Mouse (Mus musculus) CH12.LX (cell line): ENCODE results near the gene Col7a1. TPM values are rescaled to one million over a fixed set of nuclear protein-coding genes. Genes with fewer than 3 reads are reported as not detected.
A peak's percentile ranks its signal among the peaks of the same experiment; 100 is the strongest.

ENCODE experiments used
- DNase-seq: peaks from one replicate; pipeline ENCODE4 v3.0.0-alpha.2; 2013; ENCODE audit errors: extremely low read depth
- H3K27ac ChIP-seq: 2 replicates; pipeline ENCODE4 v1.5.1; 2012; ENCODE audit warnings: low read depth, mild to moderate bottlenecking, control low read depth, moderate library complexity; ENCODE audit not compliant: insufficient read depth
- H3K27me3 ChIP-seq: replicated peaks from 2 replicates; pipeline ENCODE3; 2012; ENCODE audit warnings: inconsistent platforms
- H3K36me3 ChIP-seq, 2 experiments: replicated peaks in 1 of 2; 2 replicates each; pipeline versions ENCODE3 to v1.6.1; 2012; ENCODE audit warnings: inconsistent platforms in 1 of 2, low read length in 1 of 2, mild to moderate bottlenecking in 1 of 2, mixed read lengths in 1 of 2, moderate library complexity in 1 of 2; ENCODE audit not compliant: control insufficient read depth in 1 of 2, insufficient read depth in 1 of 2
- H3K4me1 ChIP-seq, 2 experiments: 2 replicates each; pipeline ENCODE4 v1.6.1; 2012; ENCODE audit warnings: inconsistent platforms in 1 of 2, moderate library complexity in 1 of 2; ENCODE audit not compliant: insufficient read depth in 2 of 2, control insufficient read depth in 1 of 2
- H3K4me2 ChIP-seq: 2 replicates; pipeline ENCODE4 v1.6.1; 2012; ENCODE audit warnings: low read depth, mild to moderate bottlenecking, control low read depth; ENCODE audit not compliant: poor library complexity, insufficient read depth, severe bottlenecking
- H3K4me3 ChIP-seq, 3 experiments: fragments of 150-350 bp in 1 of 3; sonication (generic) in 1 of 3; replicated peaks in 1 of 3; 2 replicates each; pipeline versions ENCODE3 to v1.5.1; 2011 to 2012; ENCODE audit warnings: low read depth in 2 of 3, low read length in 2 of 3, mild to moderate bottlenecking in 2 of 3, moderate library complexity in 2 of 3, control low read depth in 1 of 3, improper control_type of control experiment in 1 of 3, inconsistent platforms in 1 of 3, mixed read lengths in 1 of 3; ENCODE audit not compliant: poor library complexity in 1 of 3
- H3K79me2 ChIP-seq: replicated peaks from 2 replicates; pipeline ENCODE4 v1.6.1; 2012; ENCODE audit warnings: mild to moderate bottlenecking, moderate library complexity; ENCODE audit not compliant: control insufficient read depth, poor library complexity, insufficient read depth, severe bottlenecking; ENCODE audit errors: extremely low read depth
- H3K9ac ChIP-seq: 2 replicates; pipeline ENCODE4 v1.6.1; 2012; ENCODE audit warnings: low read depth, mild to moderate bottlenecking, control low read depth, moderate library complexity; ENCODE audit not compliant: insufficient read depth
- H3K9me3 ChIP-seq: replicated peaks from 2 replicates; pipeline ENCODE3; 2012; ENCODE audit warnings: low read length, inconsistent platforms, mixed read lengths
- BHLHE40 ChIP-seq: IDR thresholded peaks from 2 replicates; pipeline ENCODE4 v1.6.1; 2011; ENCODE audit warnings: mild to moderate bottlenecking, low read depth, low read length, improper control_type of control experiment
- CHD2 ChIP-seq: IDR thresholded peaks from 2 replicates; pipeline ENCODE4 v1.6.1; 2011; ENCODE audit warnings: low read length, improper control_type of control experiment
- CTCF ChIP-seq, 2 experiments: IDR thresholded peaks in 1 of 2; conservative IDR thresholded peaks in 1 of 2; 2 replicates each; pipeline ENCODE4 v1.5.1; 2011 to 2012; ENCODE audit warnings: low read depth in 2 of 2, low read length in 2 of 2, improper control_type of control experiment in 1 of 2, inconsistent platforms in 1 of 2, mild to moderate bottlenecking in 1 of 2, moderate library complexity in 1 of 2
- EP300 ChIP-seq: IDR thresholded peaks from 2 replicates; pipeline ENCODE4 v1.6.1; 2011; ENCODE audit warnings: low read length, improper control_type of control experiment
- ETS1 ChIP-seq: conservative IDR thresholded peaks from 2 replicates; pipeline ENCODE4 v1.6.1; 2012; ENCODE audit warnings: low read depth, mild to moderate bottlenecking, inconsistent platforms, low read length, improper control_type of control experiment, moderate library complexity
- HCFC1 ChIP-seq: IDR thresholded peaks from 2 replicates; pipeline ENCODE4 v1.6.1; 2012; ENCODE audit warnings: low read depth, mild to moderate bottlenecking, inconsistent platforms, low read length, improper control_type of control experiment
- IRF4 ChIP-seq: IDR thresholded peaks from 2 replicates; pipeline ENCODE4 v1.6.1; 2014; ENCODE audit warnings: low read depth, mild to moderate bottlenecking, inconsistent platforms, low read length, improper control_type of control experiment
- JUN ChIP-seq: IDR thresholded peaks from 2 replicates; pipeline ENCODE4 v1.6.1; 2011; ENCODE audit warnings: low read depth, mild to moderate bottlenecking, low read length, improper control_type of control experiment, moderate library complexity; ENCODE audit not compliant: insufficient read depth
- JUND ChIP-seq: conservative IDR thresholded peaks from 2 replicates; pipeline ENCODE4 v1.6.1; 2011; ENCODE audit warnings: low read depth, low read length, improper control_type of control experiment
- KAT2A ChIP-seq: IDR thresholded peaks from 2 replicates; pipeline ENCODE4 v1.6.1; 2012; ENCODE audit warnings: low read length, improper control_type of control experiment, inconsistent platforms; ENCODE audit not compliant: insufficient replicate concordance
- MAFK ChIP-seq: IDR thresholded peaks from 2 replicates; pipeline ENCODE4 v1.6.1; 2011; ENCODE audit warnings: low read length, improper control_type of control experiment; ENCODE audit not compliant: insufficient replicate concordance
- MAX ChIP-seq: IDR thresholded peaks from 2 replicates; pipeline ENCODE4 v1.6.1; 2011; ENCODE audit warnings: low read length, improper control_type of control experiment
- MXI1 ChIP-seq: IDR thresholded peaks from 2 replicates; pipeline ENCODE4 v1.6.1; 2011; ENCODE audit warnings: mild to moderate bottlenecking, low read depth, low read length, improper control_type of control experiment
- NELFE ChIP-seq: IDR thresholded peaks from 2 replicates; pipeline ENCODE4 v1.6.1; 2011; ENCODE audit warnings: low read depth, low read length, improper control_type of control experiment
- PAX5 ChIP-seq: IDR thresholded peaks from 2 replicates; pipeline ENCODE4 v1.6.1; 2012; ENCODE audit warnings: low read length, inconsistent platforms, mixed read lengths
- POLR2A ChIP-seq: IDR thresholded peaks from 2 replicates; pipeline ENCODE4 v1.6.1; 2011; ENCODE audit warnings: low read depth, mild to moderate bottlenecking, improper control_type of control experiment, low read length
- POLR2AphosphoS2 ChIP-seq: IDR thresholded peaks from 2 replicates; pipeline ENCODE4 v1.6.1; 2011; ENCODE audit warnings: low read depth, low read length, improper control_type of control experiment
- RAD21 ChIP-seq: IDR thresholded peaks from 2 replicates; pipeline ENCODE4 v1.6.1; 2011; ENCODE audit warnings: low read depth, mild to moderate bottlenecking, low read length, improper control_type of control experiment, moderate library complexity
- RCOR1 ChIP-seq: conservative IDR thresholded peaks from 2 replicates; pipeline ENCODE4 v1.6.1; 2012; ENCODE audit warnings: low read depth, mild to moderate bottlenecking, inconsistent platforms, low read length, improper control_type of control experiment
- TBP ChIP-seq: conservative IDR thresholded peaks from 2 replicates; pipeline ENCODE4 v1.6.1; 2011; ENCODE audit warnings: low read depth, low read length, improper control_type of control experiment
- UBTF ChIP-seq: IDR thresholded peaks from 2 replicates; pipeline ENCODE4 v1.6.1; 2012; ENCODE audit warnings: low read depth, mild to moderate bottlenecking, inconsistent platforms, low read length, improper control_type of control experiment, moderate library complexity
- USF1 ChIP-seq: IDR thresholded peaks from 2 replicates; pipeline ENCODE4 v1.6.1; 2014; ENCODE audit warnings: low read depth, mild to moderate bottlenecking, inconsistent platforms, low read length, improper control_type of control experiment
- USF2 ChIP-seq: conservative IDR thresholded peaks from 2 replicates; pipeline ENCODE4 v1.6.1; 2011; ENCODE audit warnings: low read depth, low read length, improper control_type of control experiment
- ZC3H11A ChIP-seq: IDR thresholded peaks from 2 replicates; pipeline ENCODE4 v1.6.1; 2012; ENCODE audit warnings: low read depth, mild to moderate bottlenecking, inconsistent platforms, low read length, improper control_type of control experiment
- ZMIZ1 ChIP-seq: IDR thresholded peaks from 2 replicates; pipeline ENCODE4 v1.6.1; 2012; ENCODE audit warnings: low read depth, mild to moderate bottlenecking, inconsistent platforms, low read length, improper control_type of control experiment
- ZNF384 ChIP-seq: IDR thresholded peaks from 2 replicates; pipeline ENCODE4 v1.6.1; 2012; ENCODE audit warnings: low read depth, low read length, improper control_type of control experiment, inconsistent platforms
- dilution Hi-C: fragments of 300-500 bp; cut with MboI; formaldehyde crosslinking; loops from 2 replicates; pipeline ENCODE4 v1.14.3; 2020; ENCODE audit warnings: low sequenced_read_pairs; ENCODE audit not compliant: extremely low pct_unique_long_range_greater_than_20kb, extremely low pct_ligation_motif_present
- in situ Hi-C: fragments of 300-500 bp; cut with MboI; formaldehyde crosslinking; loops from 3 replicates; pipeline ENCODE4 v1.14.3; 2019; ENCODE audit warnings: low sequenced_read_pairs, low pct_ligation_motif_present, low pct_unique_long_range_greater_than_20kb, mixed read lengths
- polyA plus RNA-seq: library from polyadenylated mRNA; unstranded; fragments of >175 nt; gene quantifications from 2 replicates; pipeline ENCODE4 v1.2.1, GENCODE M21; 2012; ENCODE audit warnings: low read depth; ENCODE audit not compliant: insufficient read length
- total RNA-seq, 2 experiments: library from RNA; depleted of rRNA; stranded (reverse); fragments of 300-350 nt in 1 of 2; fragments of >200 nt in 1 of 2; gene quantifications; 2 replicates each; pipeline ENCODE4 v1.2.3; 2012 to 2014

The Col7a1 gene
- total and polyA plus RNA-seq, 3 experiments = 0.31 to 2.0 (median 0.98) TPM

- in situ Hi-C loops (no loop called here), dilution Hi-C loops (no loop called here)
- no peaks in the 10 kb centered on the region for H3K27me3 ChIP-seq
- no peaks in the 10 kb centered on the region for H3K9me3 ChIP-seq
- H3K79me2 ChIP-seq = no peaks in the 10 kb centered on the region
- no peaks in the 10 kb centered on the region for H3K36me3 ChIP-seq
- peak overlapping the region; percentile 60 to 77 (median 61) for H3K4me3 ChIP-seq
- no peak for TF ChIP-seq RCOR1
- no peak for TF ChIP-seq POLR2AphosphoS2
- TF ChIP-seq ZC3H11A = no peak
- TF ChIP-seq RAD21 = no peak
- no peak for TF ChIP-seq TBP
- TF ChIP-seq POLR2A = no peak
- no peak for TF ChIP-seq IRF4
- TF ChIP-seq PAX5 = no peak
- no peak for TF ChIP-seq JUND
- no peak for TF ChIP-seq CTCF (conservative IDR thresholded peaks at IDR 0.05 in 1 of 2, IDR thresholded peaks at IDR 0.05 in 1 of 2; ENCODE audit: low read depth in 2 of 2, low read length in 2 of 2)
- no peak for TF ChIP-seq USF1
- no peak for TF ChIP-seq ETS1
- TF ChIP-seq HCFC1 = no peak
- no peak for TF ChIP-seq JUN
- TF ChIP-seq NELFE = no peak
- no peak for TF ChIP-seq MAX
- TF ChIP-seq UBTF = no peak
- no peak for TF ChIP-seq USF2
- no peak for TF ChIP-seq ZNF384
- no peak for TF ChIP-seq CHD2
- peak overlapping the region; percentile 67 for H3K4me2 ChIP-seq
- H3K27ac ChIP-seq = no peak overlapping the region
- no peak for DNase-seq
- peaks cover 19 to 60% of the 10 kb centered on the region in 2 experiments for H3K4me1 ChIP-seq
- H3K9ac ChIP-seq = peak overlapping the region; percentile 65
Measured at GRCm38 (mm10) chr9:108992085-108992469, 38.7 kb downstream of the Col7a1 start.

GRCm38 (mm10) chr9:108992620-108993361 lies 39.4 kb downstream of the Col7a1 start:
- no peaks in the 10 kb centered on the region for H3K79me2 ChIP-seq
- H3K4me1 ChIP-seq = peaks cover 19 to 57% of the 10 kb centered on the region in 2 experiments
- no peaks in the 10 kb centered on the region for H3K9me3 ChIP-seq
- no peak overlapping the region for H3K9ac ChIP-seq
- in situ Hi-C loops = no loop called here
- no peak for TF ChIP-seq MAFK
- TF ChIP-seq NELFE = no peak
- no peak for TF ChIP-seq JUN
- TF ChIP-seq USF1 = no peak
- TF ChIP-seq ZNF384 = no peak
- TF ChIP-seq RCOR1 = no peak
- no peak for TF ChIP-seq EP300
- no peak for TF ChIP-seq KAT2A
- TF ChIP-seq BHLHE40 = no peak
- no peak for TF ChIP-seq ZMIZ1
- TF ChIP-seq MXI1 = no peak
- TF ChIP-seq, all 38 proteins: peak for 0
- H3K36me3 ChIP-seq = peaks cover 0 to 2% of the 10 kb centered on the region in 2 experiments
- H3K27me3 ChIP-seq = no peaks in the 10 kb centered on the region
- dilution Hi-C loops = no loop called here
- no peak for DNase-seq
- H3K4me2 ChIP-seq = peak overlapping the region; percentile 67; the same call in 1 of the 2 replicates
- H3K4me3 ChIP-seq = no peak overlapping the region
- no peak overlapping the region for H3K27ac ChIP-seq
